Mouse (Mus musculus) forebrain, embryonic 16.5 days (tissue): ENCODE measurements at regions not wholly inside any gene's neighbourhood (a gene's known extent, or its start where the extent isn't known, plus 50 kb on each side); places are given as distances from the start of the nearest gene placed in this dataset.

Experiments
- ATAC-seq: fragments of 200-750 bp; cut with Nextera tagmentation; 2 replicates; pipeline ENCODE4 v1.8.0; 2017; ENCODE audit warnings: mild to moderate bottlenecking, moderate library complexity
- H3K27ac ChIP-seq: fragments of 300-500 bp; sonication (generic); 2 replicates; pipeline ENCODE4 v1.5.1; 2014; ENCODE audit warnings: low read length, control low read depth
- H3K27me3 ChIP-seq: fragments of 300-500 bp; sonication (generic); replicated peaks from 2 replicates; pipeline ENCODE4 v1.6.1; 2014; ENCODE audit warnings: low read length; ENCODE audit not compliant: control insufficient read depth, insufficient read depth
- H3K36me3 ChIP-seq: fragments of 300-500 bp; sonication (generic); 2 replicates; pipeline ENCODE4 v1.6.1; 2014; ENCODE audit not compliant: control insufficient read depth, insufficient read depth
- H3K4me1 ChIP-seq: fragments of 300-500 bp; sonication (generic); replicated peaks from 2 replicates; pipeline ENCODE4 v1.6.1; 2014; ENCODE audit warnings: low read length; ENCODE audit not compliant: control insufficient read depth, insufficient read depth
- H3K4me2 ChIP-seq: fragments of 300-500 bp; sonication (generic); 2 replicates; pipeline ENCODE4 v1.6.1; 2014; ENCODE audit warnings: mild to moderate bottlenecking, low read length, control low read depth
- H3K4me3 ChIP-seq: fragments of 300-500 bp; sonication (generic); replicated peaks from 2 replicates; pipeline ENCODE4 v1.5.1; 2014; ENCODE audit warnings: mild to moderate bottlenecking, low read length, control low read depth
- H3K9ac ChIP-seq: fragments of 300-500 bp; sonication (generic); replicated peaks from 2 replicates; pipeline ENCODE4 v1.6.1; 2014; ENCODE audit warnings: low read depth, low read length, control low read depth
- H3K9me3 ChIP-seq: fragments of 300-500 bp; sonication (generic); 2 replicates; pipeline ENCODE4 v1.6.1; 2016; ENCODE audit warnings: low read length; ENCODE audit not compliant: control insufficient read depth
- WGBS: fragments of 180-500 bp; shearing (Covaris S2); extraction: QIAGEN DNeasy Blood & Tissue Kit; methylation state at CpG from one replicate; pipeline ENCODE4 v1.1.7; 2014; 5-methylcytosine and 5-hydroxymethylcytosine counted together

GRCm38 (mm10) chr10:37211305-37211704, 72.6 kb upstream of the Marcks start:
- Histone ChIP-seq H3K36me3 (no peaks in the 10 kb centered on the region), H3K9me3 (no peaks in the 10 kb centered on the region), H3K27me3 (no peaks in the 10 kb centered on the region), H3K4me2 (no peak overlapping the region), H3K27ac (no peak overlapping the region), H3K4me3 (no peak overlapping the region), H3K4me1 (no peaks in the 10 kb centered on the region), H3K9ac (no peak overlapping the region)
- ATAC-seq: no peak
- 89% methylated on average over 3 of the region's 3 CpGs for WGBS

GRCm38 (mm10) chr10:37210223-37210622, 71.5 kb upstream of the Marcks start:
- Histone ChIP-seq H3K4me1 (no peaks in the 10 kb centered on the region), H3K36me3 (no peaks in the 10 kb centered on the region), H3K9me3 (no peaks in the 10 kb centered on the region), H3K27ac (no peak overlapping the region), H3K4me3 (no peak overlapping the region), H3K9ac (no peak overlapping the region), H3K27me3 (no peaks in the 10 kb centered on the region), H3K4me2 (no peak overlapping the region)
- WGBS: 96% methylated on average over 1 of the region's 1 CpGs
- ATAC-seq: no peak

DNA sequence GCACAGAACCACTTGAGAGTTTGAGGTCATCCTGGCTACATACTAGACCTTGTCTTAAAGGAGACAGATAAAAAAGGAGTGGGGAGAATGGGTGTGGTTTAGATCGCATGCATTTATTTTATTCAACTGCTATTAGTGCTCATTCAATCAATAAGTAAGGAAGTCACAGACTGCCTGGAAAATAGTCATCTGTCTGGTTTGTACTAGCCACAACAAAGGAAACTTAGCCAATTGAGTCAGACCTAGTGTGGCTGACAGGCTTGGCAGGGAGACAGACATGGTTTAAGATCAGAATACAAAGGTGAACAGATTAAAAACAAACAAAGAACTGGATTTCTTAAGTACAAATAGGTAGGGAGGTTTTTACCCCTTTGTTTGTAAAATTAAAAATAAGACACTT, 68.3 kb upstream of the Marcks start:
- WGBS: 54% methylated on average over 1 of the region's 1 CpGs
- H3K9me3 ChIP-seq: no peaks in the 10 kb centered on the region
- no peak overlapping the region for H3K4me2 ChIP-seq
- no peak overlapping the region for H3K27ac ChIP-seq
- H3K36me3 ChIP-seq: no peaks in the 10 kb centered on the region
- no peak for ATAC-seq
- no peaks in the 10 kb centered on the region for H3K27me3 ChIP-seq
- H3K4me1 ChIP-seq: no peaks in the 10 kb centered on the region
- no peak overlapping the region for H3K9ac ChIP-seq
- no peak overlapping the region for H3K4me3 ChIP-seq

DNA sequence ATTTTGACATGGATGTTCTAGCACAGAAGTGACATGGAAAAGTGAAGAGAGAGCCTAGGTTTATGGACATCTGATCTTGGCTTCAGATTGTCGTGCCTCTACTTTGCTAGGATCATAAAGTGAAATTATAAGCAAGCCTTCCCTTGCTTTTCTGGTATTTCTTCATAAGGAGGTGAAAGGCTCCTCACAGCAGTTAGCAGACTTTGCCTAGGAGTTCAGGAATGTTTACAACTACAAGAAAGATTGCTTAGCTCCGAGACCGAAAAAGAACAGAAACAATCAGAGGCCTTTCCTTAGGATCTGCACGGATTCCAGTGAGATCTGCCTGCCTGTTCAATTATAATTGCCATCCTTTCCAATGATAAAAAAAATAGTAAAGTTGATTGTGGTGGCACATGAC, 67.8 kb upstream of the Marcks start:
- H3K36me3 ChIP-seq: no peaks in the 10 kb centered on the region
- H3K27me3 ChIP-seq: no peaks in the 10 kb centered on the region
- H3K9me3 ChIP-seq: no peaks in the 10 kb centered on the region
- no peak overlapping the region for H3K4me3 ChIP-seq
- no peak overlapping the region for H3K27ac ChIP-seq
- no peak for ATAC-seq
- no peaks in the 10 kb centered on the region for H3K4me1 ChIP-seq
- H3K9ac ChIP-seq: no peak overlapping the region
- no peak overlapping the region for H3K4me2 ChIP-seq
- WGBS: 80% methylated on average over 4 of the region's 4 CpGs

DNA sequence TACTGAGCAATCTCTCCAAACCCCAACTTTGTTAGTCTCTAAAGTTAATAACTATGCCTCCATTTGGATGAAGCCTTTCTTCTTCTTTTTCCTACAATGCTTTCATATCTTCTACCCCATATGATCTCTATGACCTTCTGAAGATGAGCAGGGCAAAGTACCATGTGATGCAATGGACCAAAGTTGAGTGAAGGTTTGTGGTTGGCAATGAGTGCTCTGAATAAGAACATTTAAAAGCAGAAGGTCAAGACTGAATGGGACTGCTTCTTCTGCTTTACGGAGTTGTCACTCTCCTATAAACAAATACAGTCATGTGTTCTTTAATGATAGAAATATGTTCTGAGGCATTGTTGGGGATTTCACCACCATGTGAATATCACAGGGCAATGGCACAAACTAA, 65.0 kb upstream of the Marcks start:
- Histone ChIP-seq H3K36me3 (no peaks in the 10 kb centered on the region), H3K9me3 (no peaks in the 10 kb centered on the region), H3K27me3 (no peaks in the 10 kb centered on the region), H3K4me1 (no peaks in the 10 kb centered on the region), H3K9ac (no peak overlapping the region), H3K27ac (no peak overlapping the region), H3K4me2 (no peak overlapping the region), H3K4me3 (no peak overlapping the region)
- 97% methylated on average over 1 of the region's 1 CpGs for WGBS
- ATAC-seq: no peak

GRCm38 (mm10) chr10:37194798-37195453, 56.2 kb upstream of the Marcks start:
- no peaks in the 10 kb centered on the region for H3K4me1 ChIP-seq
- H3K4me2 ChIP-seq: no peak overlapping the region
- H3K27me3 ChIP-seq: no peaks in the 10 kb centered on the region
- H3K36me3 ChIP-seq: no peaks in the 10 kb centered on the region
- H3K9ac ChIP-seq: no peak overlapping the region
- no peak for ATAC-seq
- 92% methylated on average over 13 of the region's 13 CpGs for WGBS
- no peaks in the 10 kb centered on the region for H3K9me3 ChIP-seq
- H3K27ac ChIP-seq: no peak overlapping the region
- no peak overlapping the region for H3K4me3 ChIP-seq

GRCm38 (mm10) chr10:37194131-37194797, 55.5 kb upstream of the Marcks start:
- Histone ChIP-seq H3K4me2 (no peak overlapping the region), H3K9ac (no peak overlapping the region), H3K9me3 (no peaks in the 10 kb centered on the region), H3K4me1 (no peaks in the 10 kb centered on the region), H3K4me3 (no peak overlapping the region), H3K27me3 (no peaks in the 10 kb centered on the region), H3K36me3 (no peaks in the 10 kb centered on the region), H3K27ac (no peak overlapping the region)
- ATAC-seq: no peak
- 91% methylated on average over 15 of the region's 15 CpGs for WGBS

DNA sequence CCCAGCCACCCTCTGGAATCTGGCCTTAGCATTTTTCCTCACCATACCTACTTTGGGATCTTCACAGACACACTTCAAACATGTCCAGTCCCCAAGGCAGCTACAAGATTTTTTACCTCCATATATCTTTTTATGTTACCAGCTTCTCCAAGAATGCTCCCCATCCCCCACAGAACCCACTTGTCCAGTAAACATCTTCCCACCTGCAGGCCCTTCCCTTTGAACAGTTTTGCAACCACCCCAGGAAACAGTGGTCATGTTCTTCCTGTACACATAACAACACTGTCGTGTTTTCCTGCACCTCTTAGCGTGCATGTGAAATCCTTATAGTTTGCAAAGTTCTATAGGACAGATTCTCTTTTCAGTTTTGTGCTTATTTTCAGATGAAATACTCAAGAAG, 53.9 kb upstream of the Marcks start:
- H3K9ac ChIP-seq: no peak overlapping the region
- no peaks in the 10 kb centered on the region for H3K27me3 ChIP-seq
- no peak overlapping the region for H3K27ac ChIP-seq
- no peak for ATAC-seq
- H3K9me3 ChIP-seq: no peaks in the 10 kb centered on the region
- no peak overlapping the region for H3K4me2 ChIP-seq
- no peaks in the 10 kb centered on the region for H3K4me1 ChIP-seq
- H3K36me3 ChIP-seq: no peaks in the 10 kb centered on the region
- H3K4me3 ChIP-seq: no peak overlapping the region
- WGBS: 93% methylated on average over 2 of the region's 2 CpGs

GRCm38 (mm10) chr10:37190092-37190491, 51.4 kb upstream of the Marcks start:
- H3K9me3 ChIP-seq: no peaks in the 10 kb centered on the region
- WGBS: 89% methylated on average over 6 of the region's 6 CpGs
- H3K4me2 ChIP-seq: no peak overlapping the region
- H3K4me3 ChIP-seq: no peak overlapping the region
- H3K9ac ChIP-seq: no peak overlapping the region
- H3K36me3 ChIP-seq: no peaks in the 10 kb centered on the region
- no peaks in the 10 kb centered on the region for H3K4me1 ChIP-seq
- no peaks in the 10 kb centered on the region for H3K27me3 ChIP-seq
- no peak overlapping the region for H3K27ac ChIP-seq
- no peak for ATAC-seq
